Mouse (Mus musculus): ENCODE data around the gene Rbbp5.

DNA sequence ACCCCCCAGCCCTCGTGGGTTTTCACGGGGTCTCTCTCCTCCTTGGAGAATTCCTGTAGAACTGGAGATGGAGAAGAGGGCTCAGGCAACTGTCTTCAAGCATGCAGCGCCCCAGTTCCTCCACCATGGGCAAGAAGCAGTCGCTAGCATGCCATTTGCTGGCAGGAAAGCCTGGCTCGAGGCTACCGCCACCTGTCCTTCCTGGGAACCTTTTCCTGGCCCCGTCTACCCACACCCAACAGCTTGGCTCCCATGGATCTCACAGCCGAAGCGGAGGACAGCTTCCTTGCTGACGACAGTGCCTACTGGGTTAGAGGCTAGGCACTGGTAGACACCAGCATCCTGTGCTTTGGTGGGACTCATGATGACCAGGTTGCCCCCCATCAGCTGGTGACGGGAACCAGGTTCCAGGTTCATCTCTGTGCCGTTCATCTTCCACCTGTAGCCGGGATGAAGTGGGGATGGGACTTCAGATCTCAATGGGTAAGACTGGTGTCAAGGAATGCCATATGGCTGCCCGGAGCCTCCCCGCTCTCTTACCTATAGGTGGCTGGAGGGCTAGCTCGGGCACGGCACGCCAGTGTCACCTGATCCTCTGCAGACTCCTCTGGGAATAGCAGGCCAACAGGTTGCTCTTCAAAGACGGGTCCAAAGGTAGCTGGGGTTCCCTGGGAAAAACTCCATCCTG is 51.6 kb downstream of the Rbbp5 start:
- TF ChIP-seq POLR2A (IDR thresholded peaks at IDR 0.05; ENCODE audit: control insufficient read depth in 1 of 2, insufficient read depth in 1 of 2, low read depth in 1 of 2, low read length in 2 of 2, poor library complexity in 1 of 2) (no peak), CTCF (IDR thresholded peaks at IDR 0.05 in 2 of 3, conservative IDR thresholded peaks at IDR 0.05 in 1 of 3; ENCODE audit: control insufficient read depth in 1 of 3, insufficient read depth in 1 of 3, low read depth in 2 of 3, low read length in 3 of 3, poor library complexity in 1 of 3, severe bottlenecking in 1 of 3) (no peak), USF1 (IDR thresholded peaks at IDR 0.05; ENCODE audit: low read depth, low read length) (no peak), MYC (IDR thresholded peaks at IDR 0.05; ENCODE audit: low read depth, low read length) (no peak), EP300 (IDR thresholded peaks at IDR 0.05; ENCODE audit: low read depth in 1 of 2, low read length in 2 of 2) (no peak)

Measured in MEL (cell line).